Mouse (Mus musculus) small intestine, adult 2 months (tissue): ENCODE data around the gene Dmtf1. TPM values are rescaled to one million over a fixed set of nuclear protein-coding genes. Genes with fewer than 3 reads are reported as not detected.
A peak's percentile ranks its signal among the peaks of the same experiment; 100 is the strongest.

Source experiments
- H3K27ac ChIP-seq: fragments of 200-500 bp; 2 replicates; pipeline ENCODE4 v1.5.1; 2012; ENCODE audit warnings: low read depth, low read length, control low read depth, inconsistent platforms; ENCODE audit not compliant: insufficient read depth
- H3K27me3 ChIP-seq: fragments of 200-500 bp; 2 replicates; pipeline ENCODE4 v1.6.1; 2012; ENCODE audit warnings: mild to moderate bottlenecking, moderate library complexity, low read length, inconsistent platforms; ENCODE audit not compliant: control insufficient read depth, insufficient read depth
- H3K36me3 ChIP-seq: fragments of 200-500 bp; 2 replicates; pipeline ENCODE4 v1.6.1; 2012; ENCODE audit warnings: mild to moderate bottlenecking, low read length, control low read depth, inconsistent platforms; ENCODE audit not compliant: control insufficient read depth, insufficient read depth
- H3K4me1 ChIP-seq: fragments of 200-500 bp; 2 replicates; pipeline ENCODE4 v1.6.1; 2012; ENCODE audit warnings: low read length, inconsistent platforms, mixed read lengths; ENCODE audit not compliant: control insufficient read depth, insufficient read depth, insufficient read length
- H3K4me3 ChIP-seq: fragments of 200-500 bp; 2 replicates; pipeline ENCODE4 v1.5.1; 2012; ENCODE audit warnings: low read depth, mild to moderate bottlenecking, control low read depth, inconsistent platforms, low read length, moderate library complexity
- CTCF ChIP-seq: fragments of 200-500 bp; IDR thresholded peaks from 2 replicates; pipeline ENCODE4 v1.5.1; 2012; ENCODE audit warnings: low read depth, mild to moderate bottlenecking, control low read depth, inconsistent platforms, low read length, moderate library complexity, mixed read lengths; ENCODE audit not compliant: insufficient replicate concordance, insufficient read length; ENCODE audit errors: extremely low read depth
- POLR2A ChIP-seq: fragments of 200-500 bp; IDR thresholded peaks from 2 replicates; pipeline ENCODE4 v1.6.1; 2012; ENCODE audit warnings: low read depth, mild to moderate bottlenecking, control low read depth, inconsistent platforms, low read length, moderate library complexity
- WGBS: fragments of 180-500 bp; shearing (Covaris S2); methylation state at CpG from one replicate; pipeline ENCODE4 v1.1.7; 2018; 5-methylcytosine and 5-hydroxymethylcytosine counted together
- polyA plus RNA-seq: library from polyadenylated mRNA; depleted of rRNA; stranded (reverse); fragments of >200 nt; gene quantifications from 2 replicates; pipeline ENCODE4 v1.2.3, GENCODE M21; 2012

Dmtf1 gene
- polyA plus RNA-seq, 1 experiment = 3.2 TPM

GRCm38 (mm10) chr5:9100849-9101801 lies 60.5 kb downstream of the Dmtf1 start:
- peaks cover 9% of the 10 kb centered on the region; the same call in 1 of the 2 replicates for H3K4me1 ChIP-seq
- peak overlapping the region; percentile 99 for H3K4me3 ChIP-seq
- peak overlapping the region; percentile 85 for H3K27ac ChIP-seq
- H3K27me3 ChIP-seq = no peaks in the 10 kb centered on the region
- H3K36me3 ChIP-seq = peaks cover 3% of the 10 kb centered on the region; the same call in 1 of the 2 replicates
- TF ChIP-seq POLR2A = no peak
- no peak for TF ChIP-seq CTCF
- 1% methylated on average over 79 of the region's 83 CpGs for WGBS

GRCm38 (mm10) chr5:9100207-9100848 lies 61.2 kb downstream of the Dmtf1 start, which contains the start of gene Tmem243:
TSS of gene Tmem243 (plus strand) at chr5:9100668.
- Histone ChIP-seq H3K4me1 (peaks cover 9% of the 10 kb centered on the region; the same call in 1 of the 2 replicates), H3K4me3 (peak within 1 kb of the TSS; percentile 99), H3K36me3 (no peaks in the 10 kb centered on the region), H3K27me3 (no peaks in the 10 kb centered on the region), H3K27ac (peak within 1 kb of the TSS; percentile 85)
- WGBS = under 1% methylated on average over 59 of the region's 59 CpGs
- no peak for TF ChIP-seq CTCF
- TF ChIP-seq POLR2A = peak; percentile 93; the same call in 1 of the 2 replicates

GRCm38 (mm10) chr5:9093490-9093889 lies 68.1 kb downstream of the Dmtf1 start:
- no peak overlapping the region for H3K27ac ChIP-seq
- no peaks in the 10 kb centered on the region for H3K36me3 ChIP-seq
- H3K27me3 ChIP-seq = no peaks in the 10 kb centered on the region
- no peak for TF ChIP-seq POLR2A
- no peak for TF ChIP-seq CTCF
- no peaks in the 10 kb centered on the region for H3K4me1 ChIP-seq
- WGBS = 80% methylated on average over 4 of the region's 4 CpGs
- H3K4me3 ChIP-seq = no peak overlapping the region

GRCm38 (mm10) chr5:9092716-9093115 lies 68.9 kb downstream of the Dmtf1 start:
- Histone ChIP-seq H3K27me3 (no peaks in the 10 kb centered on the region), H3K27ac (no peak overlapping the region), H3K36me3 (no peaks in the 10 kb centered on the region), H3K4me1 (no peaks in the 10 kb centered on the region), H3K4me3 (no peak overlapping the region)
- WGBS = 72% methylated on average over 1 of the region's 1 CpGs
- TF ChIP-seq CTCF (no peak), POLR2A (no peak)

- TF ChIP-seq POLR2A = no peak
- no peak for TF ChIP-seq CTCF
- Histone ChIP-seq H3K27me3 (no peaks in the 10 kb centered on the region), H3K36me3 (no peaks in the 10 kb centered on the region), H3K4me1 (peaks cover 4% of the 10 kb centered on the region; the same call in 1 of the 2 replicates), H3K4me3 (no peak overlapping the region), H3K27ac (no peak overlapping the region)
- WGBS = 76% methylated on average over 6 of the region's 6 CpGs
These were observed 71.0 kb downstream of the Dmtf1 start for GRCm38 (mm10) chr5:9090493-9091106.

- H3K4me3 ChIP-seq = no peak overlapping the region
- WGBS = 65% methylated on average over 3 of the region's 3 CpGs
- no peaks in the 10 kb centered on the region for H3K27me3 ChIP-seq
- peak overlapping the region; percentile 57 for H3K27ac ChIP-seq
- peaks cover 4% of the 10 kb centered on the region; the same call in 1 of the 2 replicates for H3K4me1 ChIP-seq
- no peak for TF ChIP-seq POLR2A
- TF ChIP-seq CTCF = no peak
- no peaks in the 10 kb centered on the region for H3K36me3 ChIP-seq
These were observed 74.5 kb downstream of the Dmtf1 start for GRCm38 (mm10) chr5:9086924-9087719.
